Mouse (Mus musculus) layer of hippocampus, adult 11-12 months (tissue): Measurements from ENCODE around the gene Gdf1.
A peak's percentile ranks its signal among the peaks of the same experiment; 100 is the strongest.

Experiments
- DNase-seq: peaks from one replicate; pipeline ENCODE4 v3.0.0; 2022; ENCODE audit warnings: low spot score

Gene Gdf1

DNA sequence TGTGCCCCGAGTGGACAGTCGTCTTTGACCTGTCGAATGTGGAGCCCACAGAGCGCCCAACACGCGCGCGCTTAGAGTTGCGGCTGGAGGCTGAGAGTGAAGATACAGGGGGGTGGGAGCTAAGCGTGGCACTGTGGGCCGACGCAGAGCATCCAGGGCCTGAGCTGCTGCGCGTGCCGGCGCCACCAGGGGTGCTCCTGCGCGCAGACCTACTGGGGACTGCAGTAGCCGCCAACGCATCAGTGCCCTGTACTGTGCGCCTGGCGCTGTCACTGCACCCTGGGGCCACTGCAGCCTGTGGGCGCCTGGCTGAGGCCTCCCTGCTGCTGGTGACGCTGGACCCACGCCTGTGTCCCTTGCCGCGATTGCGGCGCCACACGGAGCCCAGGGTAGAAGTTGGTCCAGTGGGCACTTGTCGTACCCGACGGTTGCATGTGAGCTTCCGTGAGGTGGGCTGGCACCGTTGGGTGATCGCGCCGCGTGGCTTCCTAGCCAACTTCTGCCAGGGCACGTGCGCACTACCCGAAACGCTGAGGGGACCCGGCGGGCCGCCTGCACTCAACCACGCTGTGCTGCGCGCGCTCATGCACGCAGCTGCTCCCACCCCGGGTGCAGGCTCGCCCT is 1.2 kb downstream of the Gdf1 start:
- DNase-seq: peak; percentile 71

DNA sequence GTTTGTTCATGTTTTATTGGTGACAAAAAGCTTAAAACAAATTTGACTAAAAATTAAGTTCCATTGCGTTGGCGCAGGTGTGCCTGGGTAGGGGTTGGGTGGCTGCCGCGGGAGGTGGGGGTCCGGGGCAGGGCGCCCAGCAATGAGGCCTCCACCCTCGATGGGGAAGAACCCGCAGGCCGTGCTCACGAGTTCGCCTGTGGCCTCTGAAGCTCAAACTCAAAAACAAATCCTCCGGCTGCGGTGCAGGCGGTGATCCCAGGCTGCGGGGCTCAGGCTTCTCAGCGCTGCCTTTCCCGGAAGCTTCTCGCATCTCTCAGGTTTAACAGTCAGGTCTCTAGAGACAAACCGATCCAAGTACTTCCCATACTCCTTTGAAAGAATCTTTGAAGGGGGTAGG is 1.9 kb downstream of the Gdf1 start:
- no peak for DNase-seq

DNA sequence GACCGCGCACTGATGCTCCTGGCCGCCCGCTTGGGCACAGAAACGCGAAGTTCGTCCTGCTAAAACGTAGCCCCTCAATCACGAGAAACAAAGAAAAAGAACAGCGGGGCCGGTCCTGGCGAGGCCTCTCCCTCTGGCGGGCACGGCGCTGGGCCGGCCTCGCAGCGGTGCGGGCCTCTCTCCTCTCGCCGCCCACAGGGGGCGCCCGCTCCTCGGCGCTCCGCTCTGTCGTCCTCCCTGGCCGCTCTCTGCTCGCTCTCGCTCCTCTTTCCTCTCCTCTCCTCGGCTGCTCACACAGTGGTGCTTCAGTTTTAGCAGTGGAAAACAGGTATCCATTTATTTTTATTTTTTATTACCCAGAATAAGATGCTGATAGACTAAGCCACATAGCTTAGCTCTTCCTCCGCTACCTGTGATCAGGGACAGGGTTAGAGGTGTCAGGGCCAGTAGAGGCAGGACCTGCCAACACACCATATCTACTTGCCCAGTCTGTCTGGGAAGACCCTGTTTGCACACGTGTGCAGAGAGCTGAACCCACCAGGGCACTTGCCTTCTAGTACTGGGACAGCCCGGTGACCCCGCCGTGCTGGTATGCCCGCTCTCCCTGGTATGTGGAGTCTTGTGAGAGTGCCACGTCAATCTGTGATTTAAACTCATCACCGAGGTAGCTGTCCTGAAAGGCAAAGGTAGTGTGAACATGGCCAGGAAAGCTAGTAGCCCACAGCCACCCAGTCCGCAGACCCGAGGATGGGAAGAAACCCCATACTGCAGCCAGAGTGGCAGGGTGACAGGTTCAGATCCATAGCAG is 2.7 kb downstream of the Gdf1 start:
- DNase-seq: peak; percentile 72

GRCm38 (mm10) chr8:70332878-70333202 is 3.2 kb downstream of the Gdf1 start:
- no peak for DNase-seq

DNA sequence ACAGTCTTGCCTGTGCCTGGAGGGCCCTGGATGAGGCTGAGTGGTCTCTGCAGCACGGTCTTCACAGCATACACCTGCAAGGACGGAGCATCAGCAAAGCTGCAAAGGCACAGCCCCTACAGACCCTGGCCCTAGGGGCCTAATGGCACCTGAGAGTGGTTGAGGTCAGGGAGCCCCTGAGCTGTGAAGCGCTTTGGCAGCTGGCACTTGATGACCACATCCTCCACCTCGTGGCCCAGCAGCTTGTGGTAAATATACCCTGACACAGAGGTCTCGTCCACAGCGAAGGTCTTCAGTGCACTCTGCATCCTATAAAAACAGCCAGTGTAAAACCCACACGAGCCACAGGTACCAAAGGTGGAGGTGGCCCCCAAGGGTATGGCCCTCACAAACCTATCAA is 9.3 kb downstream of the Gdf1 start:
- no peak for DNase-seq

GRCm38 (mm10) chr8:70340659-70341058 is 11.0 kb downstream of the Gdf1 start:
- DNase-seq: peak; percentile 50

GRCm38 (mm10) chr8:70342007-70342406 is 12.4 kb downstream of the Gdf1 start:
- no peak for DNase-seq

- DNase-seq: no peak
Measured at GRCm38 (mm10) chr8:70343076-70343475, 13.5 kb downstream of the Gdf1 start.

- peak; percentile 62 for DNase-seq
Measured at GRCm38 (mm10) chr8:70343696-70344095, 14.1 kb downstream of the Gdf1 start.

DNA sequence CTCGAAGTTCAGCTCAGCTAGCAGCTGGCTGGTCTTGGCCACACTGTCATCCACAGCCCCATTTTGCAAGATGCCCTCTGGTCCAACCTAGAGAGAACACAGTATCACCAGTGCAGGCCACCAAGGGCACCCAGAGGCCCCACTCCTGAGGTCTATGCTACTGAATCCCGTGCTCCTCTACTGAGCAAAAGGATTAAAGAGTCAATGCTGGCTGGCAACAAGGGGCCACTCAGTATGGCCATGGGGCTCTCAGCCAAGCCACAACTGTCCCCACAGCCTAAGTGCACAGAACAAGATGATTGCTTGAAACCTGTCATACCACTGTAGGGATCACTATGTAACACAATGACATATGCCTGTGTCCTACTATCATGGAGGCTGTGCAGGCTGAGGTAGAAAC is 14.7 kb downstream of the Gdf1 start:
- no peak for DNase-seq

- no peak for DNase-seq
Measured at GRCm38 (mm10) chr8:70347443-70347842, 17.8 kb downstream of the Gdf1 start.

GRCm38 (mm10) chr8:70347860-70348420 is 18.3 kb downstream of the Gdf1 start:
- no peak for DNase-seq

DNA sequence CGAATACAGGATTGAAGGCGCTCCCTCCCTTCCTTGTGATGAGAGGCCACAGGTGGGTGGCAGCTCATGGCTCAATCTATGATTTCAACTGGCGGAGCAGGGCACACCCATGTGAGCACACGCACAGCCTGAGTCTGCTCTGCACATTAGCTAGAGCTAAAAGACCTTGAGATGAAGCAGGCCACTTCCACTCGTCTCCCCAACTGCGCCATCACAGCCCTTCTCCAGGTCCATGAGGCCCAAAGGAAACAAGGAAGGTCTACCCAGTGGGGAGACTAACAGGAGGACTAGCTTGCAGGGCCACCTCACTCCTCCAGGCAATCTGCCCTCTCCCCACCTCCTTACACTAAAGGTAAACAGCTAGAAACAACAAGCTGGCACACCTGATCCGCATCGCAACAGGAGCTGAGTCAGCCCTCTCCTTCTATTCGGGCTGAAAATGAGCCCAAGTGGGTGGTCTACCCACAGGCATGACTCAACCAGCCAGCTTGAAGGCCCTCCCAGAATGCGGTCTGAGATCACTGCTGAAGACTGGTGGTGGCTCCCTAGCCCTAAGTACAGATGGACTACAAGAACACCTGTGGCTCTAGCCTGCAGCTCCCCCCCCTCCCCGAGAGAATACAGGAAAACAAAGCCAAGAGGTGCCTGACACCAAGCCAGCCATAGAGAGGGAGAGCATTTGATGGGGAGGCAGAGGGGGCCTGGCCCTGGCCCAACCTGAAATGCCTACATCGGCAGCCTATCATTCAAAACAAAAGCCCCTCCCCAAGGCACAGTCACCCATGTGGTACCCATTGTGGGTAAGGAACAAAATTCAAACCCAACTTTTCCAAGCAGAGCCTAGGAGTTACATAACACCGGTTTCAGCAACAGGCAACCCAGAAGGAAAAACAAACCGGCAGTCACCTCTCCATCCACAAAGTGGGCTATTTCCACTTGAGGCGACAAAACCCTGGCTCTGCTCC is 21.7 kb downstream of the Gdf1 start:
- DNase-seq: no peak

- no peak for DNase-seq
Measured at GRCm38 (mm10) chr8:70352000-70352384, 22.4 kb downstream of the Gdf1 start.

DNA sequence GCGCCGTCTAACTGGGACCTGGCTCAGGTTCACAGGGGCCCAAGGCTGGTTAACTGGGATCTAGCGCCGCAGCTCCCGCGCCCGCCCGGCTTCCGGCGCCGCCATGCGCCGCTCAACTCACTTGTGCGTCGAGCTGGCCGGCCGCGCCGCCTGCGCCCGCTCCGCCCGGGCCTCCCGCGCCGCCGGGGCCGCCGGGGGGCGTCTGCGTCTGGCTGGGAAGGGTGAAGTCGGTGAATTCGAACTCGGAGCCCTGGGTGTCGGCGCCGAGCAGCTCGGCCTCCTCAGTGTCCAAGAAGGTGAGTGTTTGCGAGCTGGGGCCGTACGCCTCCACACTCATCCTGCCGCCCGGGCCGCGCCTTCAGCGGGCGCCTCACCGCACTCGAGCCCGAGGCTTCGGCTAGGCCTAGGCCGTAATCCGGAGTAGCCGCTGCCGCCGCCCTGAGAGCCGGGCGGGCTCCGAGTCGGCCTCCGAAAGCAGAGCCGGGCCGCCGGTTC is 23.1 kb downstream of the Gdf1 start:
- DNase-seq: no peak

- DNase-seq: peak; percentile 99
Measured at GRCm38 (mm10) chr8:70353194-70353817, 23.7 kb downstream of the Gdf1 start, which contains the start of gene Upf1. Upf1 (minus strand) TSS chr8:70353278.

GRCm38 (mm10) chr8:70354004-70354403 is 24.4 kb downstream of the Gdf1 start:
- no peak for DNase-seq

GRCm38 (mm10) chr8:70356111-70356510 is 26.5 kb downstream of the Gdf1 start:
- DNase-seq: no peak

- DNase-seq: no peak
Measured at GRCm38 (mm10) chr8:70359411-70359810, 29.8 kb downstream of the Gdf1 start.

GRCm38 (mm10) chr8:70360769-70361168 is 31.2 kb downstream of the Gdf1 start:
- no peak for DNase-seq

GRCm38 (mm10) chr8:70361484-70362032 is 31.9 kb downstream of the Gdf1 start:
- no peak for DNase-seq
